Mouse (Mus musculus): ENCODE results near the gene Cnn2. TPM values are rescaled to one million over a fixed set of nuclear protein-coding genes. Genes with fewer than 3 reads are reported as not detected.

Gene Cnn2
- polyA plus RNA-seq, 1 experiment from 2014 or later, result 293 TPM

DNA sequence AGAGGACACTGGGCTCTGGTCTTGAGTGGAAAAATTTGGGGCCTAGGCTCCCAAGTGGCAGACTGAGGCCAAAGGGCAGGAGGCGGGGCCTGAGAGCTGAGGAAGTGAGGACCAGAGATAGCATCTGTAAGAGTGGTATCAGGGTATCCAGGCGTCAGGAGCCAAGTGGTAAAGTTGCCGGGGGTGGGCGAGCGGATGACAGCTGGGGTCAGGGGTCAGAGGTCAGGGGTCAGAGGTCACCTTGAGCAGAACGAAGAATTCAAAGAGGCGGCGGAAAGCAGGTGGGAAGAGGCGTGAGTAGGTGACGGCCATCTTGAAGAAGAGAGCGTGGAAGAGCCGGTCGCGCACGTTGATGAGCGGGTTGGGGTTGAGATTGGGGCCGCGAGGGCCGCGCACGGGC lies 4.7 kb upstream of the Cnn2 start:
- Histone ChIP-seq H3K36me3 (ENCODE audit: control insufficient read depth, insufficient read depth, low read length) (peaks cover 12% of the 10 kb centered on the region), H3K27me3 (replicated peaks; ENCODE audit: control insufficient read depth, insufficient read depth, low read length) (no peaks in the 10 kb centered on the region), H3K9me3 (ENCODE audit: control insufficient read depth, low read length) (no peaks in the 10 kb centered on the region), H3K27ac (replicated peaks; ENCODE audit: low read depth, low read length) (peak overlapping the region; percentile 99), H3K9ac (ENCODE audit: low read depth, low read length) (peak overlapping the region; percentile 87), H3K4me2 (ENCODE audit: low read depth, low read length) (peak overlapping the region; percentile 97), H3K4me3 (ENCODE audit: low read depth, low read length) (peak overlapping the region; percentile 74), H3K4me1 (ENCODE audit: control insufficient read depth, insufficient read depth, low read length) (peaks cover 32% of the 10 kb centered on the region)
- WGBS, result 2% methylated on average over 10 of the region's 21 CpGs
- no peak for ATAC-seq (ENCODE audit: low read depth)
- DNase-seq (ENCODE audit: low spot score), result no peak

DNA sequence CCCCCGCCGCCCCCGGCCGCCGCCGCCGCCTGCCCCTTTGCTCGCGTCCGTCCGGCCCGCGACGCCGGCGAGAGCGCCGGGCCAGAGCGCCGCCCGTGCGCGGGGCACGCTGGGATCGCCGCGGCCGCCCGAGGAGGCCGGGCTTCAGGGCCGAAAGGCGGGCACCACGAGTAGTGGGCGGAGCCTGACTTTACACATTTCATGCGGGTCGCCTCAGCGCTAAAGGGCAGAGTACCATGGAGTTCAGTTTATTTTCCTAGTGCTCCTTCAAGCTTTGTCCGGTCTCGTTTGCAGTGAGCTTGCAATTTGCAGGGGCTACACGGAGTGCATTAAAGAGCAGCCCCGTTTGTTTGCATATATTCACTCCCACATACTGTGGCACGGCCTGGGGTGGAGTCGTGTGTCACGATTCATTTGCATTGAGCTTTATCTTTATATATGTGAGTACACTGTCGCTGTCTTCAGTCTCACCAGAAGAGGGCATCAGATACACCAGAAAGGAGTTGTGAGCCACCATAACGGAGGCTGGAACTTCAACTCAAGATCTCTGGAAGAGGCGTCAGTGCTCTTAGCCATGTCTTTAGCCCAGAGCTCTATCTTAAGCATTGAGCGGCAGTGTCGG lies 4.1 kb upstream of the Cnn2 start, which contains the start of gene Tmem259:
Gene Tmem259 (minus strand): TSS at position 136 of the 622 bp plus-strand sequence.
- Histone ChIP-seq H3K27me3 (replicated peaks; ENCODE audit: control insufficient read depth, insufficient read depth, low read length) (no peaks in the 10 kb centered on the region), H3K9ac (ENCODE audit: low read depth, low read length) (peak within 1 kb of the TSS; percentile 87), H3K4me1 (ENCODE audit: control insufficient read depth, insufficient read depth, low read length) (peaks cover 36% of the 10 kb centered on the region), H3K36me3 (ENCODE audit: control insufficient read depth, insufficient read depth, low read length) (peaks cover 5% of the 10 kb centered on the region), H3K9me3 (ENCODE audit: control insufficient read depth, low read length) (no peaks in the 10 kb centered on the region), H3K4me2 (ENCODE audit: low read depth, low read length) (peak within 1 kb of the TSS; percentile 97), H3K4me3 (ENCODE audit: low read depth, low read length) (peak within 1 kb of the TSS; percentile 74), H3K27ac (replicated peaks; ENCODE audit: low read depth, low read length) (peak within 1 kb of the TSS; percentile 99)
- ATAC-seq (ENCODE audit: low read depth), result peak; percentile 79
- 1% methylated on average over 19 of the region's 49 CpGs for WGBS
- DNase-seq (ENCODE audit: low spot score), result peak; percentile 95

DNA sequence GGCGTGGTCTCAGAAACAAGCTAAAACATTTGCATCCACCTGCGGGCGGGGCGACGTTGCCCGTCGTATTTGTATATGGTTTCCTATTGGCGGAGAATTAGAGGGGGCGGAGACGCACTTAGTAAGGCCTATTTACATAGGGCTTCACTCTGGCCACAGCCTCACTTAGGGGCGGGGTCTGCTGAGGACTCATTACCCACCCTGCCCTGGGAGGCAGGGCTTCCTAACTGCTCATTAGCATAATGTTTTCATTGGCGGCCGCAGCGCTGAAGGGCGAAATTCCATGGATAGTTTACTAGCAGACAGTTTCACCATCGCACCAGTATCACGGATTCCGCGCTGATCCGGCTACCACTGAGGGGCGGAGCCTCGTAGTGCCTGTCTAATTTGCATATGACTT lies 3.5 kb upstream of the Cnn2 start:
- ATAC-seq (ENCODE audit: low read depth) (peak; percentile 93), DNase-seq (ENCODE audit: low spot score) (peak; percentile 100)
- Histone ChIP-seq H3K4me1 (ENCODE audit: control insufficient read depth, insufficient read depth, low read length) (peaks cover 42% of the 10 kb centered on the region), H3K9ac (ENCODE audit: low read depth, low read length) (peak overlapping the region; percentile 87), H3K4me3 (ENCODE audit: low read depth, low read length) (peak overlapping the region; percentile 74), H3K27me3 (replicated peaks; ENCODE audit: control insufficient read depth, insufficient read depth, low read length) (no peaks in the 10 kb centered on the region), H3K9me3 (ENCODE audit: control insufficient read depth, low read length) (no peaks in the 10 kb centered on the region), H3K27ac (replicated peaks; ENCODE audit: low read depth, low read length) (peak overlapping the region; percentile 99), H3K36me3 (ENCODE audit: control insufficient read depth, insufficient read depth, low read length) (peaks cover 3% of the 10 kb centered on the region; the same call in 1 of the 2 replicates), H3K4me2 (ENCODE audit: low read depth, low read length) (peak overlapping the region; percentile 97)
- under 1% methylated on average over 22 of the region's 22 CpGs for WGBS

DNA sequence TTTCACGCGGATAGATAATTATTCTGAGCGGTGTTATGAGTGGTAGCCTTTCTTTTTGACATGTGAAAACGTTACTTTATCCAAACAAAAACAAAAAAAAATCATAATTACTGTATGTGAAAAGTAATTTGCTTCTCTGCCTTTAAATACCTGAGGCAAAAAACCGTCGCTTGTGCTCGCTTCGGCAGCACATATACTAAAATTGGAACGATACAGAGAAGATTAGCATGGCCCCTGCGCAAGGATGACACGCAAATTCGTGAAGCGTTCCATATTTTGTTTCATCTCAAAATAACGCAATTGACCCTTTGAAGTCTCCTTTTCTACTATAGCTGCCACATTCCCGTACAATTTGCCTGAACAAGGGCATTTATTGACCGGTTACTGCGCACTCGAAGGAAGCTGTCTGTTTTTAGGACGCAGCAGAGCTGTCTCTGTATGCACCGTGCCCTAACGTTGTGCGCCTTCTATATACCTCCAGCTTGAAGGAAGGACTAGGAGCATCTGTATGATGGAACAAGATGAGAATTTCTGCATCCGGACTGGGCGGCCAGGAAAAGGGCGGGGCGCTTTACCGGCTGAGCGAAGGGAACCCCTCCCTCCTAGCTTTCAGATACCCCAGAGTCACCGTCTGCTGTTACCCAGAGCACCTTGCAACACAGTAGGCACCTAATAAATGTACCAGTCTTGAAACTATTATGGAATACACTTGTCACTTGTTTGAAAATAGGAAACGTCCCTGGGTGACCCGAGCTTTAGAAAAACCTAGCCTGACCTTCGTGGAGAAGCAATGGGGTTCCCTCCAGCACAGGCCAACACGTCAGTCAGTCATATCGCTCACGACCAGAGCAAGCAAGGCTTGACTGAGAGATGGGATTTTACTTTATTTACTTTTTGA lies 2.8 kb upstream of the Cnn2 start:
- 2% methylated on average over 35 of the region's 35 CpGs for WGBS
- no peaks in the 10 kb centered on the region for H3K27me3 ChIP-seq (replicated peaks; ENCODE audit: control insufficient read depth, insufficient read depth, low read length)

DNA sequence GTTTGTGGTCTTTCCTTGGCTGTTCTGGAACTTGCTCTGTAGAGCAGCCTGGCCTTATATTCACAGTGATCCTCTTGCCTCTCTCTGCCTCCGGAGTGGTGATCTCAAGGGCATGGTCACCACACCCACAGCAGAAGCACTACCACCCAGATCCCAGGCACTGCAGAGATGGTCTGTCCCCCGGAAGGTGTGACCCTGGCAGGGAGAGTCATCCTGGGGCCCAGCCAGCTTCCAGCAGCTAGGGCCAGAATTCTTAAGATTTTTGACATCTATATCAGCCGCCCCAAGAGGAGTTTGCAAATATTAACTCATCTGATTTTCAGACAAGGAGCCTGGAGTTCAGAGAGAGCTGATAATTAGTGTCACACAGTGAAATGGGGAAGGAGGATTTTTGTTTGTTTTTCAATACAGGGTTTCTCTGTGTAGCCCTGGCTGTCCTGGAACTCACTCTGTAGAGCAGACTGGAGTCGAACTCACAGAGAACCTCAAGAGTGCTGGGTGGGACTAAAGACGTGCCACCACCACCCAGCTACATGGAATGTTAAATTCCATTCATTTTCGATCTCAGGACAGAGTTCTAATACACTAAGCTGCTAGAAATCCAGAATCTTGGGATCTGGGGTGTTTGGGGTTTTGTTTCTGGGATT lies 2.0 kb upstream of the Cnn2 start:
- Histone ChIP-seq H3K4me2 (ENCODE audit: low read depth, low read length) (peak overlapping the region; percentile 97), H3K9me3 (ENCODE audit: control insufficient read depth, low read length) (0 out of 2 replicates have a peak, but pooled peaks cover 1% of the 10 kb centered on the region), H3K36me3 (ENCODE audit: control insufficient read depth, insufficient read depth, low read length) (peaks cover 6% of the 10 kb centered on the region), H3K27ac (replicated peaks; ENCODE audit: low read depth, low read length) (peak overlapping the region; percentile 99), H3K27me3 (replicated peaks; ENCODE audit: control insufficient read depth, insufficient read depth, low read length) (no peaks in the 10 kb centered on the region), H3K4me3 (ENCODE audit: low read depth, low read length) (peak overlapping the region; percentile 74), H3K4me1 (ENCODE audit: control insufficient read depth, insufficient read depth, low read length) (peaks cover 43% of the 10 kb centered on the region), H3K9ac (ENCODE audit: low read depth, low read length) (peak overlapping the region; percentile 87)
- ATAC-seq (ENCODE audit: low read depth) (no peak), DNase-seq (ENCODE audit: low spot score) (no peak)
- 35% methylated on average over 6 of the region's 6 CpGs for WGBS

More for the DNA sequence above, 2.8 kb upstream of the Cnn2 start:
- peak overlapping the region; percentile 97 for H3K4me2 ChIP-seq (ENCODE audit: low read depth, low read length)
- H3K36me3 ChIP-seq (ENCODE audit: control insufficient read depth, insufficient read depth, low read length), result peaks cover 2% of the 10 kb centered on the region; the same call in 1 of the 2 replicates
- DNase-seq (ENCODE audit: low spot score) (peak; percentile 63), ATAC-seq (ENCODE audit: low read depth) (no peak)
- H3K4me3 ChIP-seq (ENCODE audit: low read depth, low read length), result peak overlapping the region; percentile 74
- H3K9ac ChIP-seq (ENCODE audit: low read depth, low read length), result peak overlapping the region; percentile 87
- no peaks in the 10 kb centered on the region for H3K9me3 ChIP-seq (ENCODE audit: control insufficient read depth, low read length)
- peaks cover 43% of the 10 kb centered on the region for H3K4me1 ChIP-seq (ENCODE audit: control insufficient read depth, insufficient read depth, low read length)
- peak overlapping the region; percentile 99 for H3K27ac ChIP-seq (replicated peaks; ENCODE audit: low read depth, low read length)

DNA sequence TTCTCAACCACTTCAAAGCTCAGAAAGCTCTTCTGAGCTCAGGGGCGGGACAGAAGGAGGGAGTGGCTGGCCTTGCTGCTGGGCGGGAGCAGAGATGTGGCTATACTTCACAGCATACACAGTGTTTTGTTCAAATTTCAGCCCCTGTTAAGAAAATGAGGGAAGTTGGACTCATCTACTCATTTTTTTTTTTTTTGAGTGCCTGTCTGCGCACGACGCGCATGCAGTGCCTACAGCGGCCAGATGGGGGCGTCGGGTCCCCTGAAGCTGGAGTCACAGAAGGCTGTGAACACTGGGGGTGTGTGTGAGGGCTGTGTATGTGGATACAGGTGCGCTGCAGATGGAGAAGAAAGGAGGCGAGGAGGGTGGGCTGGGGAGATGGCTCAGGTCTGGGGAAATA lies 1.4 kb upstream of the Cnn2 start:
- Histone ChIP-seq H3K27ac (replicated peaks; ENCODE audit: low read depth, low read length) (peak overlapping the region; percentile 99), H3K4me3 (ENCODE audit: low read depth, low read length) (peak overlapping the region; percentile 8), H3K9ac (ENCODE audit: low read depth, low read length) (peak overlapping the region; percentile 86; the same call in 1 of the 2 replicates), H3K9me3 (ENCODE audit: control insufficient read depth, low read length) (0 out of 2 replicates have a peak, but pooled peaks cover 5% of the 10 kb centered on the region), H3K36me3 (ENCODE audit: control insufficient read depth, insufficient read depth, low read length) (peaks cover 13% of the 10 kb centered on the region), H3K4me1 (ENCODE audit: control insufficient read depth, insufficient read depth, low read length) (peaks cover 43% of the 10 kb centered on the region), H3K27me3 (replicated peaks; ENCODE audit: control insufficient read depth, insufficient read depth, low read length) (no peaks in the 10 kb centered on the region), H3K4me2 (ENCODE audit: low read depth, low read length) (peak overlapping the region; percentile 97)
- WGBS, result 4% methylated on average over 11 of the region's 11 CpGs
- ATAC-seq (ENCODE audit: low read depth), result no peak
- DNase-seq (ENCODE audit: low spot score), result peak; percentile 85

DNA sequence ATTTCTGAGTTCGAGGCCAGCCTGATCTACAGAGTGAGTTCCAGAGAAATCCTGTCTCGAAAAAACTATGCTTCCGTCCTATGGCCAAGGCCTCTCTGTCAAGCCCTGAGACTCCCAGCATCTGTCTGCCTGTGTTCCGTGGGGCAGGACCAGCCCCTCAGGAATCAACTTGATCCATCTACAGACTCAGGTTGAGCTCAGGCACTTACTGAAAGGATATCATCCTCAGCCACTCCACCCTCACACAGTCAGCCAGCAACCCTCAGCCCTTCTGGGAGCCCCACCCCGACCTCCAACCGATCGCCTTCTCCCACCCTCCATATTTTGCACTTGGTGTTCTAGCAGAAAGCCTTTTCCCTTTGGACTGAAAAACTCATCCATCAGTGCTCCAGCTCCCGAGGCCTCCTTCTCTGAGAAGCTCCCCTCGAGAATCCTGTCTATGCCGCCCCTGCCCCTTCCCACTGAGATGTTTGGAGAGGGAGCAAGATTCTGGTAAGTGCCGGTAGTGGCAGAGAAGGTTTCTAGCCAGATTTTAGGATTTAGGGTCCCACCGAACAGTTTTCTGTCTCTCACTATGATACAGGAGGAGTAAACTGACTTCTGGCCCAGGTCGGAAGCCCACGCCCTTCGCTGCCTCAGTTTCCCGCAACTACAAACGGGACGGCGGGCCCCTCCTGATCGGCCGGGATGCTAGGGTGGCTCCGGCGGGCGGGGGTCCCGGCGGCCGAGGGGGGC lies 446 bp upstream of the Cnn2 start:
- ATAC-seq (ENCODE audit: low read depth) (no peak), DNase-seq (ENCODE audit: low spot score) (no peak)
- Histone ChIP-seq H3K4me3 (ENCODE audit: low read depth, low read length) (peak overlapping the region; percentile 82), H3K36me3 (ENCODE audit: control insufficient read depth, insufficient read depth, low read length) (peaks cover 22% of the 10 kb centered on the region), H3K4me2 (ENCODE audit: low read depth, low read length) (peak overlapping the region; percentile 97), H3K27me3 (replicated peaks; ENCODE audit: control insufficient read depth, insufficient read depth, low read length) (no peaks in the 10 kb centered on the region), H3K27ac (replicated peaks; ENCODE audit: low read depth, low read length) (peak overlapping the region; percentile 99), H3K9me3 (ENCODE audit: control insufficient read depth, low read length) (0 out of 2 replicates have a peak, but pooled peaks cover 5% of the 10 kb centered on the region), H3K4me1 (ENCODE audit: control insufficient read depth, insufficient read depth, low read length) (peaks cover 40% of the 10 kb centered on the region), H3K9ac (ENCODE audit: low read depth, low read length) (peak overlapping the region; percentile 86)
- 8% methylated on average over 19 of the region's 27 CpGs for WGBS
